Mouse (Mus musculus): Measurements from ENCODE around the gene Gm20422. TPM values are rescaled to one million over a fixed set of nuclear protein-coding genes. Genes with fewer than 3 reads are reported as not detected.
A peak's percentile ranks its signal among the peaks of the same experiment; 100 is the strongest.

Gene Gm20422
- polyA plus RNA-seq, 1 experiment from 2014 or later = not detected

GRCm38 (mm10) chr8:69791415-69792068, 16.9 kb upstream of the Gm20422 start:
- under 1% methylated on average over 48 of the region's 48 CpGs for WGBS
- ATAC-seq (ENCODE audit: insufficient number of reproducible peaks, insufficient read depth, low FRiP score, low TSS enrichment, low read depth) = peak; percentile 45; the same call in 1 of the 2 replicates

DNA sequence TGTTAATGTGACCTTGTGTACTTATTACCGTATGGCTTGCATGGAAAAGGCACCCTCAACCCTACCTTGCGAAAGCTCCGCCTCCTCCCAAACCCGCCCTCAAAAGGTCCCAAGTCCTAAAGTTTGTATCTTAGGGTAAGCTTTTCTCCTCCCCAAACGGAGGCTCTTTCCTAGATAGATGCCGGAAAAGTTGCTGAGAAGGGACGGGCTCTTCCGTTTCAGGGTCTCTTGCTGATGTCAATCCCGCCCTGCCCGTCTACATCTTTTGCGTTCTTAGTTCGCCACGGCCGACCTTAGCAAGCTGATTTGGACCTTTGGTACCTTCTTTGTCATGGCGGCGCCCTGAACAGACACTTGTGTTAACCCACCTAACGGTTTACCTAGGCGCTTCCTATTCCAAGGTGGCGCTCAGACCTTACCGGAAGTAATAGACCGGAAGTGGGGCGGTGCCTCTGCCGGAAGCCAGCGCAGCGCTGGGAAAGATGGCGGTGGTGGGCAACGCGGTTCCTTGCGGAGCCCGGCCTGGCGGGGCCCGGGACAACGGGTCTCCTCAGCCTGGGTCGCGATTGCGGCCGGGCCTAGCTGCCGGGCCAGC, 16.2 kb upstream of the Gm20422 start, which contains the start of the genes Atp13a1 and Zfp866:
Atp13a1 (plus strand) TSS at position 391 of the 595 bp plus-strand sequence.
Zfp866 (minus strand) TSS at position 406 of the 595 bp plus-strand sequence.
- Histone ChIP-seq H3K9me3 (no peaks in the 10 kb centered on the region), H3K27me3 (no peaks in the 10 kb centered on the region), H3K9ac (peak within 1 kb of the TSS; percentile 97), H3K4me2 (peak within 1 kb of the TSS; percentile 67), H3K27ac (peak within 1 kb of the TSS; percentile 87), H3K4me3 (peak within 1 kb of the TSS; percentile 100), H3K36me3 (peaks cover 32% of the 10 kb centered on the region), H3K4me1 (peaks cover 23% of the 10 kb centered on the region)
- ATAC-seq (ENCODE audit: insufficient number of reproducible peaks, insufficient read depth, low FRiP score, low TSS enrichment, low read depth) = peak; percentile 90
- under 1% methylated on average over 38 of the region's 38 CpGs for WGBS

More at GRCm38 (mm10) chr8:69791415-69792068, 16.9 kb upstream of the Gm20422 start:
- Histone ChIP-seq H3K27me3 (no peaks in the 10 kb centered on the region), H3K4me2 (peak overlapping the region; percentile 67), H3K4me1 (peaks cover 23% of the 10 kb centered on the region), H3K4me3 (peak overlapping the region; percentile 100), H3K36me3 (peaks cover 39% of the 10 kb centered on the region), H3K27ac (peak overlapping the region; percentile 87), H3K9me3 (no peaks in the 10 kb centered on the region), H3K9ac (peak overlapping the region; percentile 97)

- Histone ChIP-seq H3K9ac (peak overlapping the region; percentile 97), H3K27me3 (no peaks in the 10 kb centered on the region), H3K36me3 (peaks cover 27% of the 10 kb centered on the region), H3K27ac (peak overlapping the region; percentile 87), H3K9me3 (no peaks in the 10 kb centered on the region), H3K4me2 (peak overlapping the region; percentile 67), H3K4me1 (peaks cover 23% of the 10 kb centered on the region), H3K4me3 (peak overlapping the region; percentile 100)
- ATAC-seq (ENCODE audit: insufficient number of reproducible peaks, insufficient read depth, low FRiP score, low TSS enrichment, low read depth) = no peak
- 24% methylated on average over 11 of the region's 11 CpGs for WGBS
Observed at GRCm38 (mm10) chr8:69790364-69790763, 15.7 kb upstream of the Gm20422 start.

- no peak overlapping the region for H3K4me3 ChIP-seq
- H3K9ac ChIP-seq = no peak overlapping the region
- no peak for ATAC-seq (ENCODE audit: insufficient number of reproducible peaks, insufficient read depth, low FRiP score, low TSS enrichment, low read depth)
- H3K36me3 ChIP-seq = peaks cover 20% of the 10 kb centered on the region
- H3K4me2 ChIP-seq = peak overlapping the region; percentile 67
- H3K27me3 ChIP-seq = no peaks in the 10 kb centered on the region
- WGBS = 70% methylated on average over 5 of the region's 5 CpGs
- H3K4me1 ChIP-seq = peaks cover 23% of the 10 kb centered on the region
- H3K27ac ChIP-seq = no peak overlapping the region
- H3K9me3 ChIP-seq = no peaks in the 10 kb centered on the region
Observed at GRCm38 (mm10) chr8:69789731-69790130, 15.0 kb upstream of the Gm20422 start.

DNA sequence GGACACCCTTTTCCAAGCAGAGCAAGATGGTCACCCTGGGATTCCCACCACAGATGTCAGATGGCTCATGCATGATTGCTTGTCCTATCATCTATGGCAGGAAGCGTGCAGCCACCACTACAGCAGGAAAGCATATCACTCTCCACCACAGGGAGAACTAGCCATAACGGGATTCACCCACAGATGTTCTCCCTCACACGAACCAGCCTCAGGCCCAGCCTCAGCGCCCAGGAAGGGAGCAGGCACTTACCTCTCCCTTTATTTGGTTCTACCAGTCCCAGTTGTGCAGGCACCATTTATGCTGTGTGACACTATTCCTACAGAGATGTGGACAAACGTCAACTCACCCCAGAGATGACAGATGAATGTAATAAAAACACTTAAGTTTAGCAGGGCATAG, 14.4 kb upstream of the Gm20422 start:
- WGBS = 86% methylated on average over 5 of the region's 5 CpGs
- no peak overlapping the region for H3K4me3 ChIP-seq
- H3K4me1 ChIP-seq = peaks cover 23% of the 10 kb centered on the region
- H3K4me2 ChIP-seq = no peak overlapping the region
- H3K36me3 ChIP-seq = peaks cover 14% of the 10 kb centered on the region
- no peak overlapping the region for H3K9ac ChIP-seq
- no peaks in the 10 kb centered on the region for H3K27me3 ChIP-seq
- no peak overlapping the region for H3K27ac ChIP-seq
- H3K9me3 ChIP-seq = no peaks in the 10 kb centered on the region
- no peak for ATAC-seq (ENCODE audit: insufficient number of reproducible peaks, insufficient read depth, low FRiP score, low TSS enrichment, low read depth)

GRCm38 (mm10) chr8:69777111-69777510, 2.4 kb upstream of the Gm20422 start:
- no peak for ATAC-seq (ENCODE audit: insufficient number of reproducible peaks, insufficient read depth, low FRiP score, low TSS enrichment, low read depth)
- H3K27ac ChIP-seq = no peak overlapping the region
- H3K4me2 ChIP-seq = no peak overlapping the region
- peaks cover 12% of the 10 kb centered on the region for H3K4me1 ChIP-seq
- no peak overlapping the region for H3K4me3 ChIP-seq
- H3K27me3 ChIP-seq = no peaks in the 10 kb centered on the region
- H3K9ac ChIP-seq = no peak overlapping the region
- 80% methylated on average over 9 of the region's 12 CpGs for WGBS
- H3K9me3 ChIP-seq = no peaks in the 10 kb centered on the region
- 0 out of 2 replicates have a peak, but pooled peaks cover 5% of the 10 kb centered on the region for H3K36me3 ChIP-seq

GRCm38 (mm10) chr8:69775149-69775534, 456 bp upstream of the Gm20422 start:
- Histone ChIP-seq H3K27ac (peak overlapping the region; percentile 100), H3K36me3 (0 out of 2 replicates have a peak, but pooled peaks cover 12% of the 10 kb centered on the region), H3K4me2 (peak overlapping the region; percentile 53), H3K27me3 (no peaks in the 10 kb centered on the region), H3K4me1 (peaks cover 18% of the 10 kb centered on the region), H3K9me3 (no peaks in the 10 kb centered on the region), H3K9ac (peak overlapping the region; percentile 97; the same call in 1 of the 2 replicates), H3K4me3 (peak overlapping the region; percentile 78)
- 47% methylated on average over 2 of the region's 2 CpGs for WGBS
- no peak for ATAC-seq (ENCODE audit: insufficient number of reproducible peaks, insufficient read depth, low FRiP score, low TSS enrichment, low read depth)

DNA sequence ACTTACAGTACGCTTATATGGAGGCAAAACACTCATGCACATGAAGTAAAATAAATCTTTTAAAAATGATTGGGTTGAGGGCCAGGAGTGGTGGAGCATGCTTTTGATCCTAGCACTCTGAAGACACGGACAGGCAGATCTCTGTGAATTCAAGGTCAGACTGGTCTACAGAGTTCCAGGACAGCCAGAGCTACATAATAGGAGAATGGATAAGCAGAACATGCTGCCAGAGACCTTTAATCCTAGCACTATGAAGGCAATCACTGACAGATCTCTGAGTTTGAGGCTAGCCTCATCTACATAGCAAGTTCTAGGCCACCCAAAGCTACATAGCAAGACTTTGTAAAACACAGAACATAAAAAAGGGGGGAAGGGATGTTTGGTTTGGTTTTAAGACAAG, 2.6 kb downstream of the Gm20422 start:
- peak overlapping the region; percentile 21 for H3K4me2 ChIP-seq
- 0 out of 2 replicates have a peak overlapping the region, but pooled peaks have one; percentile 30 for H3K27ac ChIP-seq
- H3K27me3 ChIP-seq = no peaks in the 10 kb centered on the region
- H3K4me1 ChIP-seq = peaks cover 18% of the 10 kb centered on the region
- no peak overlapping the region for H3K4me3 ChIP-seq
- H3K9ac ChIP-seq = no peak overlapping the region
- 85% methylated on average over 2 of the region's 2 CpGs for WGBS
- peaks cover 2% of the 10 kb centered on the region; the same call in 1 of the 2 replicates for H3K9me3 ChIP-seq
- H3K36me3 ChIP-seq = peaks cover 41% of the 10 kb centered on the region
- ATAC-seq (ENCODE audit: insufficient number of reproducible peaks, insufficient read depth, low FRiP score, low TSS enrichment, low read depth) = no peak

DNA sequence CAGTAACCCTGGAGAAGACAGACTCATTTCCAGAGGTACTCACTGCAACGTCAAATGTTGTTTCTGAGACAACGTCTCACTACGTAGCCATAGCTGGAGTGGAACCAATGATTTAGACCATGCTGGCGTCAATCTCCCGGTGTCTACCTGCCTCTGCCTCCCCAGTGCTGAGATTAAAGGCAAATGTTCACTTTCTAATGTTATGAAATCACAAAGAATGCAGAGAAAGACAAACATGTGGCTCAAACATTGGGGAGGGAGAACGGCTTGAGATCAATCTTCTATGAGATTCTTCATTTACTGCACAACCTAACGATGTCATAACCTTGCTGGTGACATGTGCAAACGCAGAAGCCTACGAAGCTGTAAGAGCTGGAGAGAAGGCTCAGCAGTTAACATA, 3.5 kb downstream of the Gm20422 start:
- no peak for ATAC-seq (ENCODE audit: insufficient number of reproducible peaks, insufficient read depth, low FRiP score, low TSS enrichment, low read depth)
- Histone ChIP-seq H3K4me2 (no peak overlapping the region), H3K27ac (no peak overlapping the region), H3K4me3 (no peak overlapping the region), H3K9me3 (peaks cover 5% of the 10 kb centered on the region), H3K9ac (no peak overlapping the region), H3K36me3 (peaks cover 50% of the 10 kb centered on the region), H3K4me1 (peaks cover 18% of the 10 kb centered on the region), H3K27me3 (no peaks in the 10 kb centered on the region)
- 83% methylated on average over 9 of the region's 9 CpGs for WGBS

GRCm38 (mm10) chr8:69761814-69762445, 12.8 kb downstream of the Gm20422 start:
- no peak overlapping the region for H3K9ac ChIP-seq
- WGBS = 88% methylated on average over 4 of the region's 4 CpGs
- peaks cover 72% of the 10 kb centered on the region for H3K36me3 ChIP-seq
- no peak overlapping the region for H3K4me3 ChIP-seq
- no peaks in the 10 kb centered on the region for H3K27me3 ChIP-seq
- no peak overlapping the region for H3K4me2 ChIP-seq
- H3K4me1 ChIP-seq = no peaks in the 10 kb centered on the region
- ATAC-seq (ENCODE audit: insufficient number of reproducible peaks, insufficient read depth, low FRiP score, low TSS enrichment, low read depth) = no peak
- H3K9me3 ChIP-seq = peaks cover 6% of the 10 kb centered on the region; the same call in 1 of the 2 replicates
- no peak overlapping the region for H3K27ac ChIP-seq

GRCm38 (mm10) chr8:69758316-69758715, 16.4 kb downstream of the Gm20422 start:
- Histone ChIP-seq H3K9me3 (no peaks in the 10 kb centered on the region), H3K4me2 (no peak overlapping the region), H3K27ac (no peak overlapping the region), H3K4me3 (no peak overlapping the region), H3K4me1 (no peaks in the 10 kb centered on the region), H3K36me3 (peaks cover 53% of the 10 kb centered on the region), H3K9ac (no peak overlapping the region), H3K27me3 (no peaks in the 10 kb centered on the region)
- ATAC-seq (ENCODE audit: insufficient number of reproducible peaks, insufficient read depth, low FRiP score, low TSS enrichment, low read depth) = no peak
- WGBS = 90% methylated on average over 5 of the region's 5 CpGs

Data from embryonic facial prominence, embryonic 13.5 days (tissue).